Mouse (Mus musculus): Measurements from ENCODE around the gene Ldhc.

The Ldhc gene

DNA sequence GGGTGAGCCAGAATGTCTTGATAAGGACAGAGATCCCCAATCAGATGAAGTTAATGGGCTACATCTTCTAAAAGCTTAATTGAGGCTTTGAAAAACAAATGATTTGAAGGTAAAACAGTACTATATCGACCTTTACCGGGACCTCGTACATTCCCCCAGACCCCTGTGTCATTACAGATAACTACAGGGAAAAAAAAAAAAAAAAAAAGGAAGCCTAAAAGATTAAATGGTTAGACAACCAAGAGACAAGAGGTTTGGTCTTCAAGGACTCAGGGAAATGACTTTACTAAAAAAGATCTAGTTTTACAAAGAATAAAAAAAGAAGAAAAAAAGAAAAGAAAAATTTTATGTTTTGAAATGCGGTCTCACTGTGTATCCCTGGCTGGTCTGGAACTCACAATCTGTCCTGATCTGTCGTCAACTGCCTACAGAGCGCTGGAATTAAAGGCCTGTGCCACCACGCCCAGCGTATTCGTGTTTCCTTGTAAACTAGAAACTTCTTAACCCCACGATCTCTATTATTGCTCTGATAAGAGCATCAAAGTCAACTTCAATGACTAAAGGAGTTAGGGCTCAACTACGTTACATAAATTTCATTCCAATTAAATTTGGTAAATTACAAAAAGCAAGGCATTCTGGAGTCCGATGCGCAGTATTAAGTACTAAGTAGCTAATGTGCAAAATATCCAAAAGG is 57.8 kb downstream of the Ldhc start:
- peak; percentile 38 for DNase-seq (ENCODE audit: low read depth)

DNA sequence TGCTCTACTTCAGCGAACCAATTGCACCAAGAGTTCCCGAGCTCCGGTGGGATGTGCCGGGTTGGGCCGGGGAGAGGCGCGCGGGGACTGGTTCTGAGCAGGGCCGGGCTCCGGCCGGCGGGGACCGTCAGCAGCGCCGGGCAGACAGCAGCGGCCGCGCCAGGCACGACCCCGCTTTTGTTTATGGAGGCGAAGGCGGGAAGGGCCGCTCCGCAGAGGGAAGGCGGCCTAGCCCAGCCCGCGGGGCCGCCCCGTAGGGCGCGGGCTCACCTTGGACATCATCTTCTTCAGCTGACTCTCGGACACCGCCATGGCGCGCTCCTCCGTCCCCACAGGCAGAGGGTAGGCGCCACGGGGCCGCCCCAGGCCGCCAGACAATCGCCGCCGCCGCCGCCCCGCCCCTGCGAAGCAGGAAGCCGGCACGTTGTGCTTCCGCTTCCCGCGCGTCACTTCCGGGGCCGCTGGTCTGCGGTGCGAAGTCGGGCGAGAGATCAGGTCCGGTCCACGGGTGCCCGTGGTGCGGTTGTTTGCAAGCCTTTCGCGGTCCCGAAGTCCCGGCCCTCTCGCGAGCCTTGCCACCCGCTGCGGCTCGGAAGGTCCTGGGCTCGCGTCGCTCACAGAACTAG is 58.7 kb downstream of the Ldhc start, which contains the start of gene Tsg101:
TSS of gene Tsg101 (minus strand) at position 419 of the 626 bp plus-strand sequence.
- DNase-seq (ENCODE audit: low read depth): peak; percentile 91

DNA sequence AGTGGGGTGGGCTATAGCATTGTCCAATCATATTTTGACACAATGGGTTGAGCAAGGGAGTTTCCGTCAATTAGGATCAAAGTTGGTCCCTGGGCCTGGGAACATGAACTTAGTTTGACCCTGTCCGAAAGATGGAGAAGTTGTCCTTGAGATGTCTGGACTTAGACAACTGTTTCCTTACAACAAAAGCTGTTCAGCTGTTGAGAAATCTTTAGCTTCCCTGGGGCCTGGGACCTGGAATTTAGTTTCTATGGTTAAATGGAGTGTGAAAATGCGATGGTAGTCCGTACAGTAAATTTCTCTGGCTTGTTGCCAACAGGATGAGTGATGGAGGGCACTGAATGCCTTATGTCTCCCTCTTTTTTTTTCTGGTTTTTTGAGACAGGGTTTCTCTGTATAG is 61.1 kb downstream of the Ldhc start:
- DNase-seq (ENCODE audit: low read depth): no peak

Data from naive thymus-derived CD4-positive, alpha-beta T cell, adult 2 months (primary cell).